Mouse (Mus musculus): Measurements from ENCODE around the gene Capg.

DNA sequence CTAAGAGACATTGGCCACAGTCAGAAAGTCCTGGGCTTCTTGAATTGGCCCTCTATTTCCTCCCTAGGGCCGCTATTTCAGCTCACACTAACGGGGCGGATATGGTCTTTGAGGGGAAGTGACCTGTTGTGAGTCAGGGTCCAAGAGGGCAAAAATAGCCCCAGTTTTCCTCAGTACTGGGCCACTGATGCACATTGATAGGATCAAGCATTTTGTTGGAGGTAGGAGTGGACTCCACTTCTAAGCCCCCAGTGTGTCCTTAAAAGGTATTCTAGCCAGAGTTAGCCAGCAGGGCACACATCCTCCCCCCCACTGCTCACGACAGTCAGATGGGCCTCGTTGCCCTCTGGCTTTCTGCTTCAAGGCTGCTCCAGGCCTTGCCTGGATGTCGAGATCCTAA is 5.8 kb downstream of the Capg start:
- TF ChIP-seq TAL1 (IDR thresholded peaks at IDR 0.05; ENCODE audit: low read length) (no peak), GATA1 (IDR thresholded peaks at IDR 0.05; ENCODE audit: low read length) (no peak)
